Mouse (Mus musculus) adrenal gland (tissue): ENCODE data around the gene Ccdc169.

Source experiments
- intact Hi-C: fragments of 180-260 bp; cut with DNase I; formaldehyde crosslinking; loops from one replicate; pipeline ENCODE4 v1.15.1; 2025

Ccdc169 gene

DNA sequence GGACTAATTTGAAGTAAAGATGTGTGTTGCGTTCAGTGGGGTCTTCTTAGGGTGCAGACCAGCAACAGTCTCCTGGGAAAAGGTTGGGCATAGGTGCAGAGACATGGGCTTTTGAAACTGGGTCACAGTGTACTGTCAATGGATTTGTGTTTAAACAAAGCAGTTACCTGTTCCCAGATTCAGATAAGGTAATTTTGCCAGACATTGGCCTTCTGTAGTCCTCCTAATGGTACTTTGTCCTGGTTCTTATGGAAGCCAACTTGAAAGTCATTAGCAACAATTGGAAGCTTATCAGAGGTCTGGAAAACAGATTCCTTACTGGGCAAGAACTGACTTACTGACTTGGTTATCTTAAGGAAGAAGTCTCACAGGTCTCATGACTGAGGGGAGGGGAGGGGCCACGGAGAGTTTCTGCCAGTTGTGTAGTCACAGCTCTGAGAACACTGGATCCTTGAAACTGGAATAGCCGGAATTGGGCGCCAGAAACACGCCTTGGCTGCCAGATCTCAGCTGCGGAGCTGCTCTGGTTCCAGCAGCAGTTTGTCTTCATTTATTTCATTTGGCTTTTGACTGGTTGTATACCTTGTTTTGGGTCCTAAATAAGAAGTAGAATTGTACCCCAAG is 17.8 kb upstream of the Ccdc169 start:
- intact Hi-C loops, result no loop called here

DNA sequence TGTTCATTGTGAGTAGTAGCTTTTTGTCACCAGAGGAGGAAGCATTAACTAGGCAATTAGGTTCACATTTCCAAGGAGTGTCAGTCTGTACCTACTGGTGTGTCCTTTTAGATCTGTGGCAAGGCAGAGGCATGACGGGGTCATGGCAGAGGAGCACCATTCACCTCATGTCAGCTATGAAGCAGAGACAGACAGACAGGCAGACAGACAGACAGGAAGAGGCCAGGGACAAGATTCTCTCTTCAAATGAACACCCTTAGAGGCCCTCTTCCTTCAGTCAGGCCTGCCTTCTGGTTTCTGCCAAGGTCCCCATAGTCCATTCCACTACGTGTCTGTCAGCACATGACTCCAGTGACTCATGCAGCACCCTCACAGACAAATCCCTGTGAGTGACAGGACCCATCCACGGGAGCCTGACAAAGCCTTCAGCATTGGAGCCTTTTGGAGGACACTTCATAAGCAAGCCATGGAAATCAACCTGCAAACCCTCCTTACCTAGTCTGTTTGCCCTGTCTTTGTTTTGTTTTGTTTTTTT is 14.7 kb upstream of the Ccdc169 start:
- intact Hi-C loops, result no loop called here

DNA sequence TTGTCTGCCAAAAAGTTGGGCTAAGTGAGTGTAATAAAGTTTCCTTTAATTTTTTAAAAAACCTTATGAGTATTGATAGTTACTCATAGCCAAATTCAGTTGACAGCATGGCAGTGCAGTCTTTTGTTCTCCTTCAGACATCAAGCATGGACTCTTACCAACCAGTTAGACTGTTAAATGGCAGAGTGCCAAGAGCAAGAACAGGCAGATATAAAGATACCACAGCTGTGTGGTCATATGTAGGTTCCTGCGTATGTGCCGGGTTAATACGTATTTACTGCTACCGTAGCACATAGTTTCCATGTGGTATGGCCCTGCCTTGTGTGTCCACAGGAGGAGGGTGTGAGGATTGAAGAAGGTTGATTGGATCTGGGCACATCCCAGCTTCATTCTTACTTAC is 14.1 kb upstream of the Ccdc169 start:
- intact Hi-C loops, result no loop called here

DNA sequence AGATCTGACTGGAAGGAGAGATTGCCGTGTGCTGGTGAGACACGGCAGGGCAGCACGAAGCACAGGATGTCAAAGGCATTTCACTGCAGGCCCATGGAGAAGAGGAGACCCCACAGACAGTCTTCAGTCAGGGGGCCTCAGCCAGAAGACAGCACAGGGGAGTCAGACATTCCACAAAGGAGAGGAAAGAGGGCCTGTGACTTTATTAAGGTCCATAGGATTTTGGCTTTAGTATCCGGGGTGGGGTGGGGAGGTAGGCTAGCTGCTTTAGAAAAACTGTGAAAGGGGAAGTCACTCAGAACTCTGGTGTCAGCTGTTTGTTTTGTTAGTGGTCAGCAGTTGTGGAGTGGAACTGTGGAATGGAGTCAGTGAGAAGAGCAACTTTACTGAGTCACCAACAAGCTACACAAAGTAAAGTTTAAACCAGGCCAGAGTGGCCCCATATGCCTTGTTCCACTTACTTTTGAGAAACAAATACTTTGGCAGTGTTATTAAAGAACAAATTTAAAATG is 7.9 kb upstream of the Ccdc169 start:
- intact Hi-C loops, result no loop called here

DNA sequence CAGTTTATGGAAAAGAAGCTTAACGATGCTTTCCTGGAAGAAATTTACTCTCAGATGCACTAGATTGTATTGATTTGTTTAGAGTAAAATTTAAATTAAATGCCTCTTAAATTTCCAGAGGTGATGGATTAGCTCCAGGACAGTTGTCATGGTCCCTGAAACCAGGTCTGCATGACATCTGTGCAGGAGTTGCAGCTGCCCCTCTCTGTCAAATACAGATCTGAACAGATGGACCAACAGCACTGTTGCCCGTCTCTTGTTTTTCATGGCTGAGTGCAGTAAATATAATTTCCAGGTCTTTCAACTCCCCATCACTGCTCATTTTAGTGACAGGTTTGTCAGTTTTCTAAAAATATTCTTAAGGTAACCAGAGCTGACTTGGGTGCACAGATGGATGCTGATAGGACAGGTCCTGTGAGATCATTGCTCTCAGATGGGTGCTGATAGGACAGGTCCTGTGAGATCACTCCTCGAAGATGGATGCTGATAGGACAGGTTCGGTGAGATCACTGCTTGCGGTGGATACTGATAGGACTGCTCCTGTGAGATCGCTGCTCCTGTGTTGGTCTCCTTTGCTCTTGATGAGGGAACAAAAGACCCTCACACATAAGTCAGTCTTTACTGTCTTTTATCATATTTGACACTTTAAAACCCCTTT is 5.4 kb upstream of the Ccdc169 start:
- intact Hi-C loops, result no loop called here

DNA sequence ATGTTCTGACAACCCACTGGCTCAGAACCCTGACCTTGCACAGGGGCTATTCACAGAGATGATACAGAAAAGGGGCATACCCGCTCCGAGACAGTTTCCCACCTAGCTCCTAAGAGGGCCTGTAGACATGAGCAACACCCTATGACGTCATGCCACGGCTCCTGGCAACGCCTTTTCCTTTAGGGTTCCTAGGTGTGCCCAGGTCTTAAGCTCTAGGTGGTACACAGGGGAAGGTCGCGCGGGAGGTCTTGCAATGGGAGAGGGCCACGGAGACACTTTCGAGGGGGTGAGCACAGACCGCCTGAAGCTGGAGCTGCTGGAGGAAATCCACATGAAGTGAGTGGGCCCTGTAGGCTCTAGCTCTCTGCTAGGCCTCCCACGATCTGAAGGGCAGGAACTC is 2.7 kb downstream of the Ccdc169 start:
- intact Hi-C loops, result no loop called here

DNA sequence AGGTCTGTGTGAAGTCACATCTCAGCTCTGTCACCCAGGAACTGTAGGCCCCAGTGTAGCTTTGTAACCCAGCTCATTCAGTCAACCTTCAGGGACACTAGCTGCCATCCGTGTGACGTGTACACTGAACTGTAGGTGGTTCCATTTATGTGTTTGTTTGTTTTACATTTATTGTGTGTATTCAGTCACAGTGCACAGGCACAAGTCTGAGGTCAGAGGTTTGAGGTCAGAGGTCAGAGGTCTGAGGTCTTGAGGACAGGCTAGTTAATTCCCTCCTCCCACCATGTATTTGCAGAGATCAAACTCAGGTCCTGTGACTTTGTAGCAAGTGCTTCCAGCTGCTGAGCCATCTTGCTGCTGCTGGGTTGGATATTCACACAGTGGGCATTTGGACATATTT is 4.3 kb downstream of the Ccdc169 start:
- intact Hi-C loops, result no loop called here

DNA sequence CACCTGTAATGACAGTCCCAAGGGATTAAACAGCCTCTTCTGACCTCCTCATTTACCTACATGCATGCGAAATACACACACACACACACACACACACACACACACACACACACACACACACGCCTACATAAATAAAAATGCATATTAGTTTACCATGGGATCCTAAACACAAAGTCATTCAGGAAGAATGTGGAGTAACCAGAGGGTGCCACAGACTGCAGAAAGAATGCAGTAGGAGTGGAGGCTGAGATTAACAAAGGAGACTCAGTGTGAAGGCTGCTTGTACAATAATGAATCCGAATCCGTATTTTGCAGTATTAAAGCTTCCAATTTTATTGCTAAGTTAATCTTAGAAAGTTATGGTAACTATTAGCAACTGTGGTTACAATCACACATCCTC is 7.8 kb downstream of the Ccdc169 start:
- intact Hi-C loops, result no loop called here

DNA sequence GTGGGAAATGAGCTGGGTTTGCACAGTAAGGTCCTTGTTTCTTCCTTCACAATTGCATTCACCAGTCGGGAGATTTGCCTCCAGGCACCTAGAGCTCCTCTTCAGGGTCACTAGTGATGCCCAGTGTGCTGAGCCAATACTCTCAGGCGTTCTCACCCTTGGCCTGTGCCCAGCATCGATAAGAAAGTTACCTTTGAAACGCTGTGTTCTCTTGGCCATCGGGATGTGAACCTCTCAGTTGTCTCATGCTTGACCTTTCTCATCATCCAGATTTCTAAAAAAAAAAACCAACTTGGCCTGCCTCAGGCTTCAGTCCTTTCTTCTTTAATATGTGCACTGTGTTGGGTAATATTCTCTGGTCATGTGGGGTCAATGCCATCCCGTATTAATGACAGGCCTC is 9.3 kb downstream of the Ccdc169 start:
- intact Hi-C loops, result no loop called here

DNA sequence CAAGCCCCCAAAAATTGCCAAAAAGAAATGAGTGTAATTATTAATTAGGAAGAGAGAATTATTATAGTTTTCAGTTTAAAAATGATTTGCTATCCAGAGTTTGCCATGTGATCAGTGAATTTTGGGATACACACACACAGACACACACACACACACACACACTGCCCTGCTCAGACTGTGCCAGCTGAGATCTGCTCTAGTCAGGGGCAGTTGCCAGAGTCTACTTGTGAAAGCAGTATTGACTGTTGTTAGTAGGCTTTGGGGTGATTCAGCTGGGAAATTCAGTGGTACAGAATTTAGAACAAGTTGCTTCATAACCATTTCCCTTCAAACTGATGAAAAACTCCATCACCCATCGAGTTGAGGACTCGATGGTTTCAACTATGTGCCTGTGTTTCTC is 10.0 kb downstream of the Ccdc169 start:
- intact Hi-C loops, result no loop called here

DNA sequence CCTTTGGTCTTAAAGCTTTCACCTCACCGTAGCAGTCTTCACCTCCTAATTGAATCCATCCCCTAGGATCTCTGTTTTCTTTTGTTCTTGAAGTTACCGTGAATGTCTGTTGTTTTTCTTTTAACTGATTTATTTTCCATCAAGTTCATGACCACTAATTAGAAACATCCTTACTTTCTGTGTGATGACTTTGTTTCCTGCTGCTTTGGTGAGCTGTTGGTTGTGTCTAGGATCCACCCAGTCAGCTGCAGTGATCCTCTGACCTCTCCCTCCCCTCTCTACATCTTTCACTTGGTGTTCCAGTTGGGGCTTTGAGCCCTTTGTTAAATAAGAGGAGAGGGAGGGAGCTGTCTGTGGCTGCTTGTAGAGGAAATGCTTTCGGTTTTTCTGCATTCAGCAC is 11.0 kb downstream of the Ccdc169 start:
- intact Hi-C loops, result no loop called here

DNA sequence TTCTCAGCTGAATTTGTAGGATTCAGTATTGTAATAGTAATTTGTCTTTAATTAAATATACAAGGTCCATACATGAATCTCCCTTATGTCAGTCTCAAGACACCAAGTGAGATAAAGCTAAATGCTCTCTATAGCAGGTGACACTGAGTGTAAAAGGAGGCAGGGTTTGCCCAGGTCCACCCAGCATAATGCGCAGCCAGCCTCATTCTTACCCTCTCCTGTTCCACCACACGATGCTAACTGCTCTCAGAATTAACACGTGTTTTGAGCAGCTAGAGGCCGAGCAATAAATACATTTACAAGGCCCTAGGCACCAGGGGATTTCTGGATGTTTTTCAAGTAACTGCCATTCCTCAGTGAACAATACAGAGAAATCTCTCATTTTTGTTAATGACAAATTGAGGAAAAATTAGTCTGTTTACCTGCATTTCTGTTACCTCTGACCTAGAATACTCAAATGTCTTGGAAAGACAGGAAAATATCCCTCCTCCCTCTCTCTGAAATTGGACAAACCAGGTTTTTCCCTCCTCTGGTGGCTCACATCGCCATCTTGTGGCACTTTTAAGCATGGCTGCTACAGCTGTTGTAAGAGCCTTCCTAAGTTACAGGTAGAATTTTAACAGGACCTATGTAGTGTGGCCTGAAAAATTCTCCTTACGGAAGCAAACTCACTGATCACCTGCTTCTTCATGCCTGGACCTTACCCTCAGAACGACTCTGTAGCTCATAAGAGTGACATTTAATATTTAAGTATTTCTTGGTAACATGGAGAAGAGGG is 14.7 kb downstream of the Ccdc169 start:
- intact Hi-C loops, result loop anchor here (1.0 kb wide), 1 partner anchor 72 kb away; no protein-coding TSS in a partner anchor

DNA sequence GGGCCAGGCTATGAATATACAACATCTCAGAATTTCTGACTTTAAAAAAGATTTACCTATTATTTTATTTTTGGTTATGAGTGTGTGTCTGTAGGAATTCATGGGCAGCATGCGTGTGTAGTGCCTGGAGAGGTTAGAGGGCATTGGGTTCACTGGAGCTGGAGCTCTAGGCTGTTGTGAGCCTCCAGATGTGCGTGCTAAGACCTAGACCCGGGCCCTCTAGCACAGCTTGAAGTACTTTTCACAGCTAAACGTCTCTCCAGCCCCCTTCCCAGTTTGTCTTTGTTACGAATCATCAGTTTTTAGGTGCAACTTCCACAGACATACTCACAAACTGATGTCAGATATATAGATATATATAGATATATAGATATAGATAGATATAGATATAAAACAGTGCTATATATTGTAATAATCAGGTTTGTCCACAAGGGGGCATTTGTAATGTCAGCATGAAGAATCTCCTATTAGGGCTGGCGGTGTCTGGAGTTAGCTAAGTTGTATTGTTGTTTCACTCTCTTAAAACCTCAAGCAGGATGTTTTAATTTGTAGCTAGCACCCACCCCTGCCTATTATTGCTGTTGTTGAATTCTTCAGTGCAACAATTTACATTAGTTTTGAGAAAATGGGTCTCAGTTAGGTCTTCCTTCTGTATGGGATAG is 15.7 kb downstream of the Ccdc169 start:
- intact Hi-C loops, result loop anchor here (1.0 kb wide), 2 partner anchors 73 to 201 kb away; no protein-coding TSS in a partner anchor

DNA sequence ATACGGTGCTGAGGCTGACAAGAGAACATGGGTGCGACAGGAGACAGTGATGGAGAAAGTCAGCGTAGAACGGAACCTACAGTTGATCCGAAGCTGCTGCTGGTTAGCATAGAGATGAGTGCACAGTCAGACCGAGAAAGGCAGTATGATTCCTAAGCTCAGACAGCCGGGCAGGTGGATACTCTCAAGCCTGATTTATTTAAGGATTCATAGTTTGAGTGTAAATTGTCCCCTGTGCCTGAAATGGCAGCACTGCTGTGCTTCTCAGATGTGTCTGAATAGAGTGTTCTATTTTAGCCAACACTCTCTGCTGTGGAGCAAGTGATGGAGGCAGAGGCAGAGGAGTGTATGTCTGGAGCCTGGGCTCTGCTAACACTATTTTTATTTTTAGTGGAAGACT is 17.0 kb downstream of the Ccdc169 start:
- intact Hi-C loops, result no loop called here

DNA sequence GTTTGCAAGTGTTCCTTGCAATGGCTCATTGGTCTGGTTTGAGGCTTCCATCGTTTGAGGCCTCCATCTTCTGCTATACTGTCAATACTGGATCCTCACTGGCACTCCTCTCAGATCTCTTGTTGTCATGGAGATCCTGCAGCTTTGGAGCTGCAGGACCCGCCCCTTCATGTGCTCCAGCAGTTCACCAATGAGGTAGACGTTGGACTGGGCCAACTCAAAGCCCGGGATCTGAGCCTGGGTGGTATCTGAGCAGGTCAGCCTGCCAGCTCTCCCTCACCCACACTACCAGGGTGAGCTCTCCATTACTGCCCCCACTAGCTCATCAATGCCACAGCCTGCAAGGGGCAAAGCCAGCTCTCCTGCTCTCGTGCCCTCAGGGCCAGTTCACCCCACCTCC is 20.3 kb downstream of the Ccdc169 start:
- intact Hi-C loops, result no loop called here

DNA sequence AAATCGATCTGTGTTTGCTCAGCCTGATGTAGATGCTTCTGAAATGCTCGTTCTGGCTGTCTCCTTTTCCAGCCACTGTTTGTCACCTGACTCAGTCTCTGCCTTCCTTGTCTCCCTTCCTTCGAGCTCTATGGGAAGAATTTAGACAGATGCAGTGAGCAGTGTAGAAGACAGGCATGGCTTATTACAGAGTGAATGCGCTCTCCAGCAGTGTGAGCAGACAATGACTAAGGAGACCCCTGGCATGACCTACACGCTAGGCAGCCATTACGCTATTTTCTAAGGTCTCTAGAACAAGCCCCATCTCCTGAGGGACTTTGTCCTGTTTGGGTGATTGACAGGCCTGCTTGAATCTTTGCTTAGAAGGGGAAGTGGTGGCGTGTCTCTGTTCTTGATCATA is 24.0 kb downstream of the Ccdc169 start:
- intact Hi-C loops, result no loop called here

DNA sequence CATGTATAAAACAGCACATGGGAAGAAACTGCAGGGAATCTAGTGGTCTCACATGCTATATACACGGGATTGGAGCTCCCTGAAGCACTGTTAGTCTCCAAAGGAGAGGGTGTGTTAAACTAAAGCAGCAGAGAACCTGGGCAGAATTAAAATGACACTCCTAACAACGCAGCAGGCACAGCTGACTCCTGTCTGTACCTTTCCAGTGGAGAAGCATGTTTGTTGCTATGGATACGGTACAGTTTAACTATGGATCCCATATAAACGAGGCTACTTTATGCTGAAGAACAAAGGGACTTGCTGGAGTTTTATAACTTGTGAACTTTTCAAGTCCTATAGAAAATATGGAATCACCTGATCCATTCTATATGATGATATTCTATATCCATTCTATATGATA is 26.4 kb downstream of the Ccdc169 start:
- intact Hi-C loops, result no loop called here

DNA sequence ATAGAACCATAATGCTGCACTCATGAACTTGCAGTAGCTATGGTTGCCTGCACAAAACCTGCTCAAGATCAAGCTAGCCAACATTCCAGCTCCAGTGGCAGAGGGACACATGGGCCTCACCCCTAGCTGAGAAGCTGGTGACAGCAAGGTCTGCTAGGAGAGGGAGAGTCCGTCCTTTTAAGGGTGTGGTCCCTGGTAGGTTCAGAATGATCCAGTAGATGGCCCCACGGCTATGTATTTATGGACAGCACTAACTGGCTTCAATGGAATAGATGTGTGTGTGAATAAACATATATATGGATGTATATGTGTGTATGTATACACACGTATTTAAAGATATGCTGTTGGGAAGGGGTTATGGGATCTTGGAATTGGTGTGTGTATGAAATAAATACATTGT is 35.3 kb downstream of the Ccdc169 start:
- intact Hi-C loops, result no loop called here

DNA sequence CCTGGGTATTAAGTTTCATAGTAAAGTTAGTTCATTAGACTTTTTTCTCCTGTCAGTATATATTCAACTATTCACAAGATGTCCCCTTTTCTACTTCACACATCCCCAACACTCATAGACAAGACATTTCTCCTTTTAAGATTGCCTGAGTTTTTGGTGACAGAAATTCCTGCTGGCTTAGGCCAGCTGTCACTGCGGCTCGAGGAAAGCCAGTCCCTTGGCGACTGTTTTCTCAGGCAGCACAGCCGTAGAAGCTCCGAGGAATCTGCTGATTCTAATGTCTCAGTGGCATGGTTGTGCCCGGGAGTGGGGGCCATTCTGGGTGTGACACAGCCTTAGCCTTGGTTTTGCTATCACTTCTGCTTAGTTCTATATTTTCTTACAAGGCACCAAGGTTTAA is 40.1 kb downstream of the Ccdc169 start:
- intact Hi-C loops, result no loop called here

DNA sequence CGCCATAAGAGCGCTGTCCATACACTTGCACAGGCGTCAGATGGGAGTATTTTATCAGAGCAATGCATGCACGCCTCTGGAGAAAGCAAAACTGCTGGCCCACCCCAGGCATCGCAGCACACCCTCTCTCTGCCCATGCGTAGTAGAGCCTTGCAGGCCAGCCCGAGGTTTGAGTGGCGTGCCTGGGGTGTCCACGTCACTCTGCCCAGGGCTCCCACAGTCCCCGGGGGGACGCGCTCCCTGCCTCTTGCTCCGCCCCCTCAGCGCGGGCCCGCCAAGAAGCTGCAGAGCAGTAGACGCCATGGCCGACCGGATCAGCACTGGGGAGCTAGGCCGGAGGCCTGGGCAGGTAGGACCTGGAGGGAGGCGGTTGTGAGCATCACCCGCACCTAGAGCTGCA is 44.6 kb downstream of the Ccdc169 start, which contains the start of gene Sohlh2:
TSS of gene Sohlh2 (plus strand) at position 263 of the 400 bp plus-strand sequence.
- intact Hi-C loops, result no loop called here

DNA sequence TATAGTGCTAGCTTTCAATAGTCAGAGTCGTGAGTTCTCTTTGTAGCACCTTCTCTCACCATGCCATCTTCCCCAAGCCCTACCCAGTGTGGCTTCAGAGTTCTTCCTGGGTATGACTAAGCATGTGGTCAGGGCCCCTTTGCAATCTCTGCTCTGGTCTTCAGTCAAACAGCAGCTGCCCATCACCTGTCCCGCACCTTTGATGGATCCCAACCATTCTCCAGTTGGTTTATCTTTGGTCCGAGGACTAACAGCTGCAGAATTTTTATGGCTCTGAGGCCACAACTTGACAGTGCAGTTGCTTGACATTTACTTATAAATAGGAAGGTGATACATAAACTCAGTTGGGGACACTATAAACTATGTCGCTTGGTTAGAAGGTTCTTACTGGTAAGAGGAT is 54.5 kb downstream of the Ccdc169 start:
- intact Hi-C loops, result no loop called here
